Mouse (Mus musculus) erythroblast, embryonic 14.5 days (primary cell): ENCODE results near the gene Gm49425.

ENCODE experiments used
- GATA1 ChIP-seq: IDR thresholded peaks from 2 replicates; pipeline ENCODE4 v1.6.1; 2012; ENCODE audit warnings: low read length, inconsistent platforms, mixed read lengths
- TAL1 ChIP-seq: IDR thresholded peaks from 3 replicates; pipeline ENCODE4 v1.6.1; 2012; ENCODE audit warnings: low read length, inconsistent platforms, mixed read lengths

- TF ChIP-seq GATA1 (no peak), TAL1 (no peak)
Observed at GRCm38 (mm10) chr15:101494203-101494602, 22.9 kb downstream of the Gm49425 start.
